Mouse (Mus musculus) bone marrow macrophage, adult 2 months (primary cell): ENCODE measurements around the gene Rbpj.

Experiments used
- CTCF ChIP-seq: IDR thresholded peaks from 2 replicates; pipeline ENCODE4 v1.5.1; 2012; ENCODE audit warnings: low read depth, mild to moderate bottlenecking, low read length, moderate library complexity
- POLR2A ChIP-seq: IDR thresholded peaks from 2 replicates; pipeline ENCODE4 v1.6.1; 2012; ENCODE audit warnings: mild to moderate bottlenecking, low read depth, low read length, borderline replicate concordance

- TF ChIP-seq CTCF (no peak), POLR2A (no peak)
Measured at GRCm38 (mm10) chr5:53605450-53605849, 139.5 kb downstream of the Rbpj start.
